Mouse (Mus musculus) induced T-regulatory cell, adult 2 months (primary cell): ENCODE results near the gene Ntn5.
"Not testable (repeated sequence)": the region's sequence is repeated elsewhere in the genome, so short reads cannot be mapped to it uniquely, and the experiment has no call there.

Source experiments
- DNase-seq: peaks from one replicate; pipeline ENCODE4 v3.0.0-alpha.2; 2012; ENCODE audit warnings: low read depth

Ntn5 gene

DNA sequence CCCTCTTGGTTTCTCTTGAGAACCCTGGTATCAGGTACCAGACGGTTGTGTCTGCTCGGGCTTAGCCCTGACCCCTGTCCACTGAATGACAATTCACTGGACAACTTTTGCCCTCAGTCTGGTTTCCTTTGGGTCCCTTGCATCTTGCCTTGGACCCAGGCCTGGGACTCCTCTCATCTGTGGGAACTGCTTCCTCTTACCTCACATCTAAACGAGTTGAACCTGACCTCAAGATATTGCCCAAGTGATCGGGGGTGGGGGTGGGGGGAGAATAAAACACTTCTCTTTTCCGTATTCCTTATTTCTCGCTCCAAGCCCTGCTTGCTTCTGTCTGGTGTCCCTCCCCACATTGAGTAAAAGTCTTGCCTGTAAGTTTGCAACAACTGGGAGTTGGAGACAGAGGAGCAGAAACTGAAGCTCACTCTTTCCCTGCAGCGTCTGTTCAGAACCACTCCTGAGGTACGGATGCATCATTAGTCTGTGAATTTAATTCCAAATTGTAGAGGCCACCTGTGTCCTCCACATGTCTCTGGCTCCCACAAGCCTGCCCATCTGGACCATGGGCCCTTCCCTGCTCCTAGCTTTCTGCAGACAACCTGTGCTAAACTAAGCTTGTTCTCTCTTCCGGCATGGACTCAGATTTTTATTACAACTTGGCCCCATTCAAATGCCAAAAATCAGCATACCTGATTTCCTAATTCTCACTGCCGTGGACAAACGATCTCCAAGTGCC is 22.9 kb upstream of the Ntn5 start:
- DNase-seq = no peak

GRCm38 (mm10) chr7:45661702-45662101 is 22.1 kb upstream of the Ntn5 start:
- DNase-seq = not testable (repeated sequence)

- no peak for DNase-seq
Observed at GRCm38 (mm10) chr7:45665303-45666138, 18.3 kb upstream of the Ntn5 start.

DNA sequence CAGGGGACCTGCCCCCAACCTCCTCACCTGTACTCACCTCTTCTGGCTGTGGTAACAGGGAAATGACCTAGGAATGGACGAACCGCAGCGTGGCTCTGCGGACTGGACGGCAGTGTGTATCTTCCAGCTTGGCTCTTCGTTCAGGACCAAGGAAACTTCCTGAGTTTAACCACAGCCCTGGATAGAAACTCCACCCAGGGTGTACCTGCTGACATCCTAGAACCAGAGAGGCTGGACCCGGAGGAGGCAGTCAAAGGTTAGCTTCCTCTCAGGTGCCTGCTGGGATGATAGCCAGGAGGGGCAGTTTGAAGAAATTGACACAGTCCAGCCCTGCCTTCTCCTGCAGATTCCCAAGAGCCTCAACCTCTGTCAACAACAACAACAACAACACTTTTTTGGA is 17.7 kb upstream of the Ntn5 start, which contains the start of gene Fut2:
Gene Fut2, minus strand, starts transcription at position 234 of the 400 bp plus-strand sequence.
- no peak for DNase-seq

DNA sequence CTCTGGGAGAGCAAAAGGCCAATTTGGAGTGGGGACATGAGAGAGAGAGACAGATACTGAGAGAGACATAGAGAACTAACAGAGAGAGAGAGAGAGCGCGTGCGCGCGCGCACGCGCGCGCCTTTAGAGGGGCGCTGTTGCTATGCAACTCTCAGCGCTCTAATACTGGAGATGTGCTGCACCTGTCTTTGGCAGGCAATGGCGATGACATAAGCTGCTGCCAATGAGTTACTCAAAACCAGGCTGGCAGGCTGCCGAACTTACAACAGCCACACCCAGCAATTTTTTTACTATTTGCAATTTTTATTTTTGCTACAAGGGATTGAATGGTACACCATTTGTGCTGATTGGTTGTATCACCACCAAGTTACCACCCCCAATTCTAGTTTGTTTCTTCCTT is 16.1 kb upstream of the Ntn5 start:
- DNase-seq = no peak

- DNase-seq = peak; percentile 53
Observed at GRCm38 (mm10) chr7:45668921-45669320, 14.9 kb upstream of the Ntn5 start.

- DNase-seq = no peak
Observed at GRCm38 (mm10) chr7:45677627-45678295, 6.1 kb upstream of the Ntn5 start.

- no peak for DNase-seq
Observed at GRCm38 (mm10) chr7:45678513-45678912, 5.3 kb upstream of the Ntn5 start.

DNA sequence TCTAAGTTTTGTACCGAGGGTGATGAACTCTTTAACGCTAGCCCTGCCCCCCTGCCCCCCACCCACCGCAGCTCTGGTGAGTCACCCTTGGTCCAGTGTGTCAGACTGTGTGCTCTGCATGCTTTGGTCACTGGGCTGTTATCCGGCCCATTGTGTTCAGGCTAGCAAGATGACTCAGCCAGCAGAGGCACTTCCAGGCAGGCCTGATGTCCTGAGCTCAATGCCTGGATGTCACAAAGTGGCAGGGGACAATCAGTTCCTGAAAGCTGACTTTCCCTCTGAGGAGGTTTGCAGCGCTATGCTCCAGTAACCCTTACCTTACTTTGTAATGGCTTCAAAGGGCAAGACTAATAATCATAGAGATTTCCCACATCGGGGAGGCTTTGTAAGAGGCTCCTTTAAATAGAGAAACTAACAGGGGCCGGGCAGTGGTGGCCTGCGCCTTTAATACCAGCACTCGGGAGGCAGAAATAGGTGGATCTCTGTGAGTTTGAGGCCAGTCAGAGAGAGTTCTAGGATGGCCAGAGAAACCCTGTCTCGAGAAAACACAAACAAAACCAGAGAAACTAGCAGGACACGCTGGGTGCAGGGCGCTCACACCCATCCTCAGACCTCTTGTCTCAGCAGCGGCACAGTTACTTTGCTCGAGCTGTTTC is 3.7 kb upstream of the Ntn5 start:
- DNase-seq = no peak

- peak; percentile 52 for DNase-seq
Observed at GRCm38 (mm10) chr7:45681046-45681736, 2.6 kb upstream of the Ntn5 start.

DNA sequence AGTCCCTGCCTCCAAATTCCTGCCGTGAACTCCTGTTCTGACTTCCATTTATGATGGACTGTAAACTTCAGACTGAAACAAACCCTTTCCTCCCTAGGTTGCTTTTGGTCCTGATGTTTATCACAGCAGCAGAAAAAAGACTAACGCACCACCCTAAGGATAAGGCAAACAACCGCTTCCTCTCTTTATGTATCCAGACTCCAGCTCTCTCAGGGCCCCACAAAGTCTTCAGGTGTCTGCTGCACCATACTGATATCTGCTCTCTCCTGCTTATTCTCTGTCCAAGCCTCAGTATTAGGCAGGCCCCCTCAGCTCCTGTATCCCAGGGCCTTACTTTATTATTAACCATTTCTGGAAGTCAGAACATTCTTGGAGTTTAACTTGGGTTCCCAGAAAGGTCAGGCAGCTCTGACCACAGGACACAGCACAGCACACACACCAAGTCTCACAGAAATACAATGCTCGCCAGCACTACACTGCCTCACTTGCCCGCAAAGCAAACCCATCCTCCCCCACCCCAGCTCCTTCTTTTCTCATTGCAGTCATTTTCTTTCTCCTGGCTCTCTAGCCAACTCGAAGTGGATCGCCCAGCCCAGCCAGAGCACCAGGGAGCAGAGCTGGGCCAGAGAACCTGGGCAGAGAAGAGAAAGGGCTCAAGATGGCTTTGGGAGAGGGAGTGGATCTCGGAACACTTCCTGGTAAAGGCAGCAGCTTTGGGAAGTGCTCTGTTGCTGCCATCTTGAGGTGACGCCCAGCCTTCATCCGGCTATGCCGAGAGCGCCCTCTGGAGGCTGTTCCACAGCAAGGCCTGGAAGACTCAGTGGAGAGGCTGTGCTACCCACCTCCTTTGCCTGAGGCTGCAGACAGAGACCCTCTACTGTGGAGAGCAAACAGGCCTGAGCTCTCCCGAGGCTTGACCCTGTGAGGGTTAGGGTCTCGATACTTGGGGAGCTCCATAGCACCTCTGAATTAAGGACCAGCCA is 1.4 kb upstream of the Ntn5 start:
- peak; percentile 92 for DNase-seq

- no peak for DNase-seq
Observed at GRCm38 (mm10) chr7:45685811-45686210, 2.0 kb downstream of the Ntn5 start.

DNA sequence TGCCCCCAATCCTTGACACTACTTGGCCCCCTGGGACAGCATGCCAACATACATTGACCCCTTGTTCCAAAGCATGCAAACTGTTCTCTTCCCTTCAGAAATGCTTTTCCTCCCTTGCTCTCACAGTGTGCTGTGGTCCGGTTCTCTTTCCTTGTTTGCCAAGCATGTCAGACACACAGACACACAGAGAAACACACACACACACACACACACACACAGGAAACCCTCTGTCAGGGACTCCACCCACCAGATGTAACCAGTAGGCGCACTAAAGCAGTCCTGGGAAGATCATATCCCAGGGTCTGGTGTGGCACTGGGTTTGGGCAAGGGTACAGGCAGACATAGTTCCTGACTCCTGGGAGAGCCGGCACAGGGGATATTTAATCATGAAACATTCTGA is 3.0 kb downstream of the Ntn5 start:
- no peak for DNase-seq

DNA sequence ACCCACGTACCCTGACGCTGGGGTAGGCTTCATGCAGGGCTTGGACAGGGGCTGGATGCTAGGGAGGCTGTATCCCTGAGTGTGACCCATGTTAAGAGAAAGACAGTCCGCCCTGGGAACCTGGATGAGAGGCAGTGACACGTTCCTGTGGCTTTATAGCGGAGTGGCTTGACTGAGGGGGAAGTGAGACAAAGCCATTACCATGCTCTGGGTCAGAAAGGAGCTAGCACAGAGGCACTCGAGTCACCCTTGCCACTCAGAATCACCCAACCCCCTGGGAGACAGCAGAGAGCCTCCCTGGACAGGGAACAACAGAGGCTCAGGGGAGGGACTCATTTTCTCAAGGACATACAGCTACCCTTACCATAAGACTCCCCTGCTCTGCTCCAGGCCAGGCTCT is 5.3 kb downstream of the Ntn5 start:
- no peak for DNase-seq

GRCm38 (mm10) chr7:45689800-45690199 is 6.0 kb downstream of the Ntn5 start:
- no peak for DNase-seq

GRCm38 (mm10) chr7:45692364-45692763 is 8.5 kb downstream of the Ntn5 start:
- DNase-seq = no peak

GRCm38 (mm10) chr7:45693921-45694591 is 10.2 kb downstream of the Ntn5 start, which contains the start of gene Sec1:
Gene Sec1 (minus strand): TSS chr7:45694402.
- DNase-seq = no peak

DNA sequence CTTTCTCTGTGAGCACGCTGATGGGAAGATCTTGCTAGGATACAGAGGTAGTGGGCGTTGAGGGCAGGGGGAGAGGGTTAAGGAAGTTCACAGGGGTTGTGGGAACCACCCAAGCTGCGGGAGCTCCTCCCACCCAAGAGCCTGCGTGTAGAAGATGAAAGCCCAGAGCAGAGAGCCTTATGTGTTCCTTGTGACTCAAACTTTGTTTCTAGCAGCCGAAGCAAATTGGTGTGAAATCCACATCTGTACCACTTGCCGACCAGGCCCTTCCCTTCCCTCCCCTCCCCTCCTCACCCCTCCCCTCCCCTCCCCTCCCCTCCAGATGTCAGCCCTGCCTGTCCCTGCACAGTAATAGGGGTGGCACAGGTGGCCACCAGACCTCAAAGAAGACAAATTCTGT is 11.3 kb downstream of the Ntn5 start:
- DNase-seq = peak; percentile 21

DNA sequence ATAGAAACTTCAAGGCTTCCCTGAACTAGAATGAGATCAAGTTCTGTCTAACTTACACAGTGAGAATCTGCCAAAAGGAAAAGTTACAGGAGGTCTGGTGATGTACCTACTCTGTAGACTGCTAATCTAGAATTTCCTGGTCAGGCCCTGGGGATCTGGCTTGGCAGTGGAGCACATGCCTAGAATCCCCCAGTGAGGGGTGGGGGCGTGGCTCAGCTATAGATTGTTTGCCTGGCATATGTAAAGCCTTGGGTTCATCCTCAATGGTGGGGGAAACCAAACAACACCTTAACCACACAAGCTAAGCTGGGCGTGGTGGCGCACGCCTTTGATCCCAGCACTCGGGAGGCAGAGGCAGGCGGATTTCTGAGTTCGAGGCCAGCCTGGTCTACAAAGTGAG is 14.1 kb downstream of the Ntn5 start:
- peak; percentile 25 for DNase-seq
